Mouse (Mus musculus): ENCODE data around the gene Dnmt3b. TPM values are rescaled to one million over a fixed set of nuclear protein-coding genes. Genes with fewer than 3 reads are reported as not detected.
"Not testable (repeated sequence)": the region's sequence is repeated elsewhere in the genome, so short reads cannot be mapped to it uniquely, and the experiment has no call there.

Dnmt3b gene
- polyA plus RNA-seq, 1 experiment from 2014 or later, result 3.1 TPM

DNA sequence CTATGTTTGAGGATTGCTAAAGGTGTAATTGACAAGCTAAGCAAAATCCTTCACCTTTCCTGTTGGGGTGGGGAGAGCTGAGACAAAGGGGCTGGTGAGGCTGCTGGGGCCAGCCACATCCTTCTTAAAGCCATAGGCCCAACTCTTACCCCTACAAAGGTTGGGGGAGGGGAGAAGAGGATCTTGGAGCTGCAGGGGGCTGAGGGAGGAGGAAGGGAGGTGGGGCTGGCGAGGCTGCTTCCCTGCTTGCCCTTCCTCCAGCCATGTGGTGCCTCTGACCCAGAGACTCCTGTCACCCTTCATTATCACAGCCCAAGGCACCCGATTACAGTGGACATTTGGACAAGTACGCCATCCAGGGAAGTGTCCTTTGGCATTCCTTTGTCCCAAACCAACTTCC lies 2.4 kb downstream of the Dnmt3b start:
- no peak overlapping the region for H3K4me2 ChIP-seq (ENCODE audit: low read length)
- 53% methylated on average over 3 of the region's 3 CpGs for WGBS
- no peaks in the 10 kb centered on the region for H3K27me3 ChIP-seq (replicated peaks; ENCODE audit: control insufficient read depth, insufficient read depth, low read length)

DNA sequence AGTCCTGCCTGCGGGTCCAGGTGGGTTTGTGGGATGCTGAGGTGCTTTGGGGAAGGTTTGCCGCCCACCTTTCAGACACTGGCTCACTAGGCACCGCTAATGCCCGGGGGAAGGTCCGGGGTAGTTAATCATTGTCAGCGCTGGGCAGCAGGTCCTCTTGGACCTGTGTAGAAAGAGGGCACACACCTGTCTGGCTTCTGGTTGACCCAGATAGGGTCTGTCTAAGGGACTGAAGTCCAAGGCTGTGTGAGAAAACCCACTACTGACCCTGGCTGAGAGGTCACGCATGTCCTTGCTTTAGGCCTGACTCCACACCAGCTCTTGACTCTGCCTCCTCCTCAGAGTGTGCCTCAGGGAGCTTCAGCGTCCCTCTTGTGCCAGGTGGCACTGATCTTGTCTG lies 8.4 kb downstream of the Dnmt3b start:
- ATAC-seq; H3K4me3 ChIP-seq (ENCODE audit: low read length); H3K4me2 ChIP-seq (ENCODE audit: low read length); H3K9me3 ChIP-seq (ENCODE audit: control insufficient read depth, low read length); H3K4me1 ChIP-seq (ENCODE audit: control insufficient read depth, insufficient read depth, low read depth, low read length); H3K27me3 ChIP-seq (replicated peaks; ENCODE audit: control insufficient read depth, insufficient read depth, low read length); H3K36me3 ChIP-seq (ENCODE audit: control insufficient read depth, insufficient read depth, low read length); H3K27ac ChIP-seq (ENCODE audit: low read depth, low read length); H3K9ac ChIP-seq (ENCODE audit: low read depth, low read length): not testable (repeated sequence)
- 90% methylated on average over 6 of the region's 8 CpGs for WGBS

More for the DNA sequence above, 2.4 kb downstream of the Dnmt3b start:
- peaks cover 10% of the 10 kb centered on the region for H3K4me1 ChIP-seq (ENCODE audit: control insufficient read depth, insufficient read depth, low read depth, low read length)
- no peaks in the 10 kb centered on the region for H3K9me3 ChIP-seq (ENCODE audit: control insufficient read depth, low read length)
- no peaks in the 10 kb centered on the region for H3K36me3 ChIP-seq (ENCODE audit: control insufficient read depth, insufficient read depth, low read length)
- H3K27ac ChIP-seq (ENCODE audit: low read depth, low read length), result no peak overlapping the region
- H3K4me3 ChIP-seq (ENCODE audit: low read length), result no peak overlapping the region
- H3K9ac ChIP-seq (ENCODE audit: low read depth, low read length), result no peak overlapping the region
- no peak for ATAC-seq

DNA sequence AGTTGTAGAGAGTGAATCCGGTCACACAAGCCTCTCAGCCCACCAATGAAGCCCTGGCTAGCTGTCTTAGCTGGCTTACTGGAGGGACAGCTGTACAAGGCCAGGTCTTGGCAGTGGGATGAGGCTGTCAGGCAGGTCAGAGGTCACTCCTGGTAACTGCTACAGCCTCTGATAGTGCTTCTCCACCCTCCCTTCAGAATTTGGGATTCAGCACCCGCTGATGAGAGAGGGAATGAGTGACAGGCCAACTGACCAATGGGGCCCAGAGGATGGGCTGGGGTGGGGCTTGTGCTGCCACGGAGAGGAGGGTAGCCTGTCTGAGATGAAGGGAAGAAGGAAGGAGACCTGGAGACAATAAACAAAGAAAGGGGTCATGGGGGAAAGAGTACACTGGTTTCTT lies 11.4 kb downstream of the Dnmt3b start:
- ATAC-seq, result no peak
- H3K4me1 ChIP-seq (ENCODE audit: control insufficient read depth, insufficient read depth, low read depth, low read length), result no peaks in the 10 kb centered on the region
- no peaks in the 10 kb centered on the region; the same call in 1 of the 2 replicates for H3K36me3 ChIP-seq (ENCODE audit: control insufficient read depth, insufficient read depth, low read length)
- no peak overlapping the region for H3K4me2 ChIP-seq (ENCODE audit: low read length)
- 51% methylated on average over 3 of the region's 3 CpGs for WGBS
- no peaks in the 10 kb centered on the region for H3K27me3 ChIP-seq (replicated peaks; ENCODE audit: control insufficient read depth, insufficient read depth, low read length)
- no peak overlapping the region for H3K9ac ChIP-seq (ENCODE audit: low read depth, low read length)
- no peaks in the 10 kb centered on the region for H3K9me3 ChIP-seq (ENCODE audit: control insufficient read depth, low read length)
- H3K27ac ChIP-seq (ENCODE audit: low read depth, low read length), result no peak overlapping the region
- no peak overlapping the region for H3K4me3 ChIP-seq (ENCODE audit: low read length)

DNA sequence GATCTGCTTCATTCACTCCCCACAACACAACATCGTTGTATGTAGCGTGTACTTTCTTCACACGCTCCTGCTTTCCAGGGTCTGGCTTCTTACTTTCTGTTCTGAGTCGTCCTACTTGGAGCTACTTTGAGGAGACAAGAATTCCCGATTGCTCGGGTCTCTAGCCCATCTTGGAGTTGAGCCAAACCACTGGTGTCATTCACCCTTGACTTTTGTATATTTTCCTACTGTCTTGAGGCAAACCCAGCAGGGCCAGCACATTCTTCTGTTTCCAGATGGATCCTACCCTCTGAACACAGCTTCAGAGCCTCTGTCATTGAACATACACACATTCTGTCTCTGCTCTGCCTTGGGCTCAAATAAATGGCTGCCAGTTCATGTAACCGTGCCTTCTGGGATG lies 16.2 kb downstream of the Dnmt3b start:
- 86% methylated on average over 7 of the region's 7 CpGs for WGBS
- no peaks in the 10 kb centered on the region for H3K27me3 ChIP-seq (replicated peaks; ENCODE audit: control insufficient read depth, insufficient read depth, low read length)
- no peak for ATAC-seq
- H3K4me1 ChIP-seq (ENCODE audit: control insufficient read depth, insufficient read depth, low read depth, low read length), result no peaks in the 10 kb centered on the region
- H3K9ac ChIP-seq (ENCODE audit: low read depth, low read length), result no peak overlapping the region
- H3K9me3 ChIP-seq (ENCODE audit: control insufficient read depth, low read length), result no peaks in the 10 kb centered on the region
- no peak overlapping the region for H3K4me3 ChIP-seq (ENCODE audit: low read length)
- no peak overlapping the region for H3K27ac ChIP-seq (ENCODE audit: low read depth, low read length)
- no peaks in the 10 kb centered on the region; the same call in 1 of the 2 replicates for H3K36me3 ChIP-seq (ENCODE audit: control insufficient read depth, insufficient read depth, low read length)
- H3K4me2 ChIP-seq (ENCODE audit: low read length), result no peak overlapping the region

DNA sequence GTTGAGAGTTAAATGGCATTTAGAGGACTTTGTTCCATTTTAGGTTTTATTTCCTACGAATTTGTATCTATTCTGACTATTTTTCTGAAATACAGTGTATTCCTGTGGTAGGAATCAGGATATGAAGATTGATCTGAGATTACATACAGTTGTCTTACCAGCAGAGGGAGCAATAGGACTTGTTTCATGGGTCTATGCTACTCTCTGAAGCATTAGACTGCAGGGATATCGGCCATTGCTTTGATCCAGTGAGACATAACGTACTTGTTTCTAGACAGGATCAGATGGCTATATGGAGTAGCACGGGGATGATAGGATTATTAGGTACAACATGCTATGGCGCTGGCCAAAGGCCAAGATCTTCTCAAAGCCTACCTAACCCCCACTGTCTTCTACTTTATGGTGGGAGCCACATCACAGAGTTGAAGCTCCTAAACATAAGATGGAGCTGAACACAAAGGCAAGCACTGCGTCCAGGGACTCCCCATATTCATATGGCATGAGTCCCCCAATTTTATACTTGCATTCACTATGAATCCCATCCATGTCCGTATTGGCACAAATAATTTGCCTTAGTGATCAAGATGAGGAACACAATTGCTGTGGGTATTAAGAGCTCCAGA lies 19.6 kb downstream of the Dnmt3b start:
- peak; percentile 83 for ATAC-seq
- Histone ChIP-seq H3K9ac (ENCODE audit: low read depth, low read length) (no peak overlapping the region), H3K4me1 (ENCODE audit: control insufficient read depth, insufficient read depth, low read depth, low read length) (no peaks in the 10 kb centered on the region), H3K27me3 (replicated peaks; ENCODE audit: control insufficient read depth, insufficient read depth, low read length) (no peaks in the 10 kb centered on the region), H3K9me3 (ENCODE audit: control insufficient read depth, low read length) (no peaks in the 10 kb centered on the region), H3K4me2 (ENCODE audit: low read length) (no peak overlapping the region), H3K4me3 (ENCODE audit: low read length) (no peak overlapping the region), H3K36me3 (ENCODE audit: control insufficient read depth, insufficient read depth, low read length) (no peaks in the 10 kb centered on the region; the same call in 1 of the 2 replicates), H3K27ac (ENCODE audit: low read depth, low read length) (no peak overlapping the region)
- WGBS, result 63% methylated on average over 7 of the region's 7 CpGs

DNA sequence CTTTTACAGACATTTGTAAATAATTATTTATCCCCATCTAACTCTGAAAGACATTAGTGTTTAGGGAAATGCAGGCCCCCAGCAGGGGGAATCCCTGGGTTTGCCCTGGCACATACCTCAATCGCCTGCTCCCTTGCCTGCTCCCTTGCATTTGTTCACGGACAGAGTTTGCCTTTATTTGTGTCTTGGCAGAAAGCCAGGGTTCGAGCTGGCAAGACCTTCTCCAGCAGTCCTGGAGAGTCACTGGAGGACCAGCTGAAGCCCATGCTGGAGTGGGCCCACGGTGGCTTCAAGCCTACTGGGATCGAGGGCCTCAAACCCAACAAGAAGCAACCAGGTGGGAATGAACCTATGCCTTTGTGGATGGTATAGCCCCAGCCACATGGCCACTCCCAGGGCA lies 20.9 kb downstream of the Dnmt3b start:
- no peak overlapping the region for H3K9ac ChIP-seq (ENCODE audit: low read depth, low read length)
- H3K4me2 ChIP-seq (ENCODE audit: low read length), result no peak overlapping the region
- H3K27me3 ChIP-seq (replicated peaks; ENCODE audit: control insufficient read depth, insufficient read depth, low read length), result no peaks in the 10 kb centered on the region
- no peaks in the 10 kb centered on the region for H3K36me3 ChIP-seq (ENCODE audit: control insufficient read depth, insufficient read depth, low read length)
- 52% methylated on average over 5 of the region's 5 CpGs for WGBS
- no peak overlapping the region for H3K27ac ChIP-seq (ENCODE audit: low read depth, low read length)
- no peak overlapping the region for H3K4me3 ChIP-seq (ENCODE audit: low read length)
- no peaks in the 10 kb centered on the region for H3K9me3 ChIP-seq (ENCODE audit: control insufficient read depth, low read length)
- peak; percentile 42; the same call in 1 of the 2 replicates for ATAC-seq
- no peaks in the 10 kb centered on the region for H3K4me1 ChIP-seq (ENCODE audit: control insufficient read depth, insufficient read depth, low read depth, low read length)

DNA sequence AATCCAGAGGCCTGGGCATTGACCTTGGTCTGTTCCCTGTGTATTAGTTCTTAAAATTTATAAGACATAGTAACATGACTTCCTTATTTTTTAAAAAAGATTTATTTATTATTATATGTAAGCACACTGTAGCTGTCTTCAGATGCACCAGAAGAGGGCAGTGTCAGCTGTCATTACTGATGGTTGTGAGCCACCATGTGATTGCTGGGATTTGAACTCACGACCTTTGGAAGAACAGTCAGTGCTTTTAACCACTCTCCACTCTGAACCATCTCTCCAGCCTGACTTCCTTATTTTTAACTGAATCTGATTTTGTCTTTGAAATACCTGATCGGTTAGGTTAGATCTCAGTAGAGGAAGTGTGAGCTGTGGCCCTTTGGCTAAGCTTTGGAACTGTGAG lies 23.4 kb downstream of the Dnmt3b start:
- ATAC-seq, result no peak
- 94% methylated on average over 2 of the region's 2 CpGs for WGBS

DNA sequence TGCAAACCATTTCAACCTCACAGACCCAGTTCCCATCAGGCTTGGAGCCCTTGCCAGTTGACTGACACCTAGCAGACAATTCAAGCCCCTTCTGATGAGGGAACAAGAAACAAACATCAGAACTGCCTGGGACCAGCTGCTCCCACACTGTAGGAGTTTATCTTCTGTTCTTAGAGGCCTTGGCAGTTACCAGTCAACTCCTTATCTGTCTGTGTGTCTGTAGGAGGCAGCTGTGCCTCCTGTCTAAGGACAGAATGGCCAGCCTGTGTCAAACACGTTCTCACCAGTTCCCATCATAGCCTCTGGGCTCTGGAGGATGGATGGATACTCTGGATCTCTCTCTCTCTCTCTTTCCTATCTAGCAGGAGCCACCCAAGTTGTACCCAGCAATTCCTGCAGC lies 26.1 kb downstream of the Dnmt3b start:
- not testable (repeated sequence) for H3K9ac ChIP-seq (ENCODE audit: low read depth, low read length); H3K4me3 ChIP-seq (ENCODE audit: low read length); H3K27me3 ChIP-seq (replicated peaks; ENCODE audit: control insufficient read depth, insufficient read depth, low read length); ATAC-seq; H3K4me1 ChIP-seq (ENCODE audit: control insufficient read depth, insufficient read depth, low read depth, low read length); H3K27ac ChIP-seq (ENCODE audit: low read depth, low read length); H3K36me3 ChIP-seq (ENCODE audit: control insufficient read depth, insufficient read depth, low read length); H3K9me3 ChIP-seq (ENCODE audit: control insufficient read depth, low read length); H3K4me2 ChIP-seq (ENCODE audit: low read length)
- WGBS, result 94% methylated on average over 1 of the region's 1 CpGs

More for the DNA sequence above, 23.4 kb downstream of the Dnmt3b start:
- H3K9ac ChIP-seq (ENCODE audit: low read depth, low read length), result no peak overlapping the region
- no peaks in the 10 kb centered on the region for H3K36me3 ChIP-seq (ENCODE audit: control insufficient read depth, insufficient read depth, low read length)
- H3K4me2 ChIP-seq (ENCODE audit: low read length), result no peak overlapping the region
- H3K9me3 ChIP-seq (ENCODE audit: control insufficient read depth, low read length), result no peaks in the 10 kb centered on the region
- H3K27ac ChIP-seq (ENCODE audit: low read depth, low read length), result no peak overlapping the region
- H3K27me3 ChIP-seq (replicated peaks; ENCODE audit: control insufficient read depth, insufficient read depth, low read length), result no peaks in the 10 kb centered on the region
- H3K4me1 ChIP-seq (ENCODE audit: control insufficient read depth, insufficient read depth, low read depth, low read length), result no peaks in the 10 kb centered on the region
- H3K4me3 ChIP-seq (ENCODE audit: low read length), result no peak overlapping the region

DNA sequence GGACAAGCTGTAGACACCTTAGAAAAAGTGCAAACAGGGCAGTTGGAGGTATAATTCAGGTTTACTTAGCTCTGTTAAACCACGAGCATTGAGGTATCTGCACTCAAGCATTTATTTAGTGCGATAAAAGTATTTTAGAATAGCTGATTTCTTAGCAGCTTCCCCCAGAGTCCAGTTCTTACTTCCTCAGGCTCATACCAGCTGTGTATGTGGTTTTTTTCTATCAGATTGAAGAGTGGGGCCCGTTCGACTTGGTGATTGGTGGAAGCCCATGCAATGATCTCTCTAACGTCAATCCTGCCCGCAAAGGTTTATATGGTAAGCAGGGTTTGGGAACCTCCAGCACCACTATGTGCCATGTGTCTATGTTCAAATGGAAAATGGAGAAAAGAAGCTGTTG lies 27.7 kb downstream of the Dnmt3b start:
- no peaks in the 10 kb centered on the region for H3K9me3 ChIP-seq (ENCODE audit: control insufficient read depth, low read length)
- H3K27me3 ChIP-seq (replicated peaks; ENCODE audit: control insufficient read depth, insufficient read depth, low read length), result no peaks in the 10 kb centered on the region
- H3K4me1 ChIP-seq (ENCODE audit: control insufficient read depth, insufficient read depth, low read depth, low read length), result no peaks in the 10 kb centered on the region
- no peak overlapping the region for H3K4me3 ChIP-seq (ENCODE audit: low read length)
- WGBS, result 95% methylated on average over 6 of the region's 6 CpGs
- no peaks in the 10 kb centered on the region for H3K36me3 ChIP-seq (ENCODE audit: control insufficient read depth, insufficient read depth, low read length)
- H3K4me2 ChIP-seq (ENCODE audit: low read length), result no peak overlapping the region
- no peak overlapping the region for H3K9ac ChIP-seq (ENCODE audit: low read depth, low read length)
- no peak overlapping the region for H3K27ac ChIP-seq (ENCODE audit: low read depth, low read length)
- ATAC-seq, result no peak

DNA sequence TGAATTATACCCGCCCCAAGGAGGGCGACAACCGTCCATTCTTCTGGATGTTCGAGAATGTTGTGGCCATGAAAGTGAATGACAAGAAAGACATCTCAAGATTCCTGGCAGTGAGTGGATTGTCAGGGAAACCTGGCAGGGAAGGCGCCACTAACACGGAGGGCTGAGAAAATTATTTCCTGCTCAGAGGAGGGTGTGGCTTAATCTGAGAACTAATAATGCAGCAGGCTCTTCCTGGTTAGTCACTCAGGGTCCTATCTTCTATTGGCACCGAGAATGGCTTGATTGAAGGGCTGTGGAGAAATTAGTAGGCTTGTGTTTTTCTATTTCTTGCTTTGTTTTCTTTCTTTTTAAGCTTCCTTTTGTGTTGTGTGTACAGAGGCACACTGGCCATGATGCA lies 28.3 kb downstream of the Dnmt3b start:
- no peaks in the 10 kb centered on the region for H3K27me3 ChIP-seq (replicated peaks; ENCODE audit: control insufficient read depth, insufficient read depth, low read length)
- H3K9ac ChIP-seq (ENCODE audit: low read depth, low read length), result no peak overlapping the region
- no peaks in the 10 kb centered on the region for H3K9me3 ChIP-seq (ENCODE audit: control insufficient read depth, low read length)
- no peak overlapping the region for H3K27ac ChIP-seq (ENCODE audit: low read depth, low read length)
- H3K36me3 ChIP-seq (ENCODE audit: control insufficient read depth, insufficient read depth, low read length), result no peaks in the 10 kb centered on the region
- no peaks in the 10 kb centered on the region for H3K4me1 ChIP-seq (ENCODE audit: control insufficient read depth, insufficient read depth, low read depth, low read length)
- no peak for ATAC-seq
- no peak overlapping the region for H3K4me2 ChIP-seq (ENCODE audit: low read length)
- WGBS, result 81% methylated on average over 7 of the region's 7 CpGs
- no peak overlapping the region for H3K4me3 ChIP-seq (ENCODE audit: low read length)
